Mouse (Mus musculus) megakaryocyte, adult 5-6 weeks (primary cell): ENCODE data around the gene Nudt15. TPM values are rescaled to one million over a fixed set of nuclear protein-coding genes. Genes with fewer than 3 reads are reported as not detected.

Experiments used
- ATAC-seq: 2 replicates; pipeline ENCODE4 v1.8.0; 2016; ENCODE audit warnings: mild to moderate bottlenecking, inconsistent platforms; ENCODE audit not compliant: poor library complexity, severe bottlenecking
- total RNA-seq, 2 experiments: library from RNA; stranded (forward) in 1 of 2; stranded (reverse) in 1 of 2; fragments of 153-499, 151-499 nt in 1 of 2; fragments of 221-1000, 200-1000 nt in 1 of 2; gene quantifications; 2 replicates each; pipeline versions ENCODE4 v1.2.3 to v1.2.4; 2015 to 2017

Nudt15 gene
- total RNA-seq, 2 experiments from 2014 or later, result 3.2 to 4.6 TPM

DNA sequence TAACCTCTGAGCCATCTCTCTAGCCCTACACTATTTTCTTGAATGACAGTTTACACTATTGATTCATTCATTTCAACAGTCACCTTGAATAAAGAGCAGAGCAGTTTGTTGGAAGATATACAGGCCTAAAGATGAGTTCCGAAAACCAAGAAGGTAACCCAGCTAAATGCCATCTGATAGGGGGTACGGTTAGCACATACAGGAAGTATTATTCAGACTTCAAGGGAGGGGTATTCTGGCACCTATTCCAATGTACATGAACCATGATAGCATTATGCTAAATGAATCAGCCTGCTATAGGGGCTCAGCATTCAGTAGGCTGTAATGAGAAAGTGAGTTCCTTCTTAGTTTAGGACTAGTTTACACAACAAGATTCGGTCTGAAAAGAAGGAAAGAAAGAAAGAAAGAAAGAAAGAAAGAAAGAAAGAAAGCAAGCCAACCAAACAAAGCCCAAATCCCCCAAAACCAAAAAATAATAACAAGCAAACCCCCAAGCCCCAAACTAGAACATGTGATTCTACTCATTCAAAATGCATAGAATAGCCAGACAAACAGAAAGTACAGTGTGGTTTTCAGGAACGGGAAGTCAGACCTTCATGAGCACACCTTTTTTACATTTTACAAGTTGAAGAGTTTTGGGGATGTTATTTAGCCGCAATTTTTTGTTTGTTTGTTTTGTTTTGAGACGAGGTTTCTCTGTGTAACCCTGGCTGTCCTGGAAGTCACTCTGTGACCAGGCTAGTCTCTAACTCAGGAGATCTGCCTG is 39.2 kb downstream of the Nudt15 start:
- ATAC-seq, result no peak

GRCm38 (mm10) chr14:73507702-73508376 is 40.2 kb downstream of the Nudt15 start:
- no peak for ATAC-seq

DNA sequence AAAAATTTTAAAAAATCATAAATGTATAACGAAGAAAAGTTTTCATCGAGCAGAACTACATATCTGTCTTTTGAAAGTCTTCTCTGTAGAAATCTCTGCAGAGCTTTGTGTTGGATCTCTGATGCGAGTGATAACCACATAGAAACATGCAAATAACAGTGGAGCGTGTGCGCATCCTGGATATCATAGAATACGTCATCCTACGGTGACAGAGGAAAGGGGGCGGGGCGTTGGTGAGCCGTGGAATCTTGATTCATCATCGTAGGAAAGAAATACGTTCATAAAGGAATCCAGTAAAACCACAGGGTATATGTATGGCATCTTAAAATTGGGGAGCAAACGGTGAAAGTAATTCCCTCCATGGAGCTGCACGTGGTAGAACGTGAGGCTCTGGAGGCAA is 40.8 kb downstream of the Nudt15 start:
- no peak for ATAC-seq

GRCm38 (mm10) chr14:73506283-73506682 is 41.8 kb downstream of the Nudt15 start:
- no peak for ATAC-seq

DNA sequence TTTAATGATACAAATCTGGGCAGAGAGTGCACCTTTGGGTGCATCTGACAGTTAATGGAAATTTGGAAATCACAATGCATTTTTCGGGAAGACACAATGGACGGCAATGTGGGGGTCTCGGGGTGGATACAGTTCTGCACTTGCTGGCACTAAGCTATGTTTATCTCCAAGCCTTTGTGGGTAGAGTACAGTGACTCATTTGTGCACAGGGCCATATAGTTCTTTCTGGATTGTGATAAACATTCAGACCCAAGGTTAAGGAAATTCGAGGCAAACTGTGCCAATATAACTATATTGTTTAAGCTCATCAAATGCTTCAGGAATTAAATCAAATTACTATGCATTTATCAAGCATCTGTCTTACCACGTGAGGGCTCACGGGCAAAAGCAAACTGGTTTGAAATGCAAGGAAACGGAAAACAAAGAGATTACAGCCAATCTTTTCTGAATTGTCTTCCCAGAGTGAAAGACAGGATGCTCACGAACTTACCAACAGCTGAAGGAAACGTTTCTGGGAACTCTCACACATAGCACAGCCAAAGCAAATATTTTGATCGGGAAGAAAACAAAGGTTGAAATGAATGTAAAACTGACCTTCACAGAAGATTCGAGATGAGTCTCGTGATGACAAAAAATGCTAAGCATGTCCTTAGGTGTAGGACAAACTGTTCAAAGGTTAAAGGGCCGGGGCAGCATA is 44.7 kb downstream of the Nudt15 start:
- ATAC-seq, result no peak

- ATAC-seq, result no peak
Observed at GRCm38 (mm10) chr14:73502591-73503184, 45.4 kb downstream of the Nudt15 start.

DNA sequence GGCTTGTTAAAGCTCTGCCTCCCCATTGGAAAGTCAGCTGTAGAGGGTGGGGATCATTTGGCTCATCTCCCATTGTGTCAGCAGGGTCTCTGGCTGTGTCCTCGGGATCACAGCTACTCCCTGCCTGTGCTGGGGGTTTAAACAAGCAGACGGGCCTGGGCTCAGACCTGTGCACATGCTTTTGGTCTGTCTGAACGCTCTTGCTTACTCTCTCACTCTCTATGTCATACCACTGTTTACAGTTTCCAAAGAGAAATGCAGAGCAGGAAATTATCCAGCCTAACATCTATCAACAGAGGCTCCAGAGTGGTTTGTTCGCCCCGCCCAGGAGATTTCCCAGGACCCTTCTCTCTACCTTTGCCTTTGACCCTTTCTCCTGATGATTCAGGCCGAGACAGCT is 46.3 kb downstream of the Nudt15 start:
- no peak for ATAC-seq

DNA sequence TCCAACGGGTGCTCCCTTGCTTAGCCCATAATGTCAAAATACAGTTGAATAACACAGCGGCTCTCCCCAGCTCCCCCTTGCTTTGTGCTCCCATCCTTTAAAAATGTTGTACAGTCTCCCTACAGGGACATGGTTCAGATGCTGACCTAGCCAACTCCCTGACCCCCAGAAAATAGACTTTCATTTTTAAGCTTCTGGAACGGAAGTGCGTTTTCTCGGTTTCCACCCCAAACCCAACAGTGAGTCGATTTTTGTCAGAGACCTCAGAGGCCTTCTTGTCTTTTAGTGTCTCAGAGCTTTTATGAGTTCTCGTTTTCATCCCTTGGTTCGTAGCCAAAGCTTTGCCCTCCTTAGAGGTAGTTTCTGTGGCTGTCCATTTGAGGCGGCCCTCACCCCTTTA is 46.8 kb downstream of the Nudt15 start:
- no peak for ATAC-seq

- no peak for ATAC-seq
Observed at GRCm38 (mm10) chr14:73495753-73496152, 52.3 kb downstream of the Nudt15 start.

GRCm38 (mm10) chr14:73494122-73494521 is 53.9 kb downstream of the Nudt15 start:
- no peak for ATAC-seq

DNA sequence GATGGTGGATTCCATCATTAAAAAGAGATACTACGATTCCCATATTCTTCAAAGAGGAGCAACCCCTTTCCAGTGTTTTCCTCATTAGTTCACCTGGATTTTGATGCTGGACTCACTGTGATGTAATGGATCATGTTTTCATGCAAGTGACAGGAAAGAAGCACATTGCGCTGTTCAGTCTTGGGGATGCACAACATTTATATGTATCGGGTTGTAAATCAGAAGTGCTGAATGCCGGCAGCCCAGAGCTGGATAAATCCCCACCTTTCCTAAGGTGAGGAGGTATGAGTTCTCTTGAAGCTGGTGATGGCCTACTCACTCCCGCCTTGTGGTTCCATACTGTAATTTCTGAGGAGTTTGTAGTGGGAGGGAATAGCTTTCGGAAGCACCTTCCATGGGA is 54.7 kb downstream of the Nudt15 start:
- no peak for ATAC-seq

GRCm38 (mm10) chr14:73486641-73487040 is 61.4 kb downstream of the Nudt15 start:
- no peak for ATAC-seq

DNA sequence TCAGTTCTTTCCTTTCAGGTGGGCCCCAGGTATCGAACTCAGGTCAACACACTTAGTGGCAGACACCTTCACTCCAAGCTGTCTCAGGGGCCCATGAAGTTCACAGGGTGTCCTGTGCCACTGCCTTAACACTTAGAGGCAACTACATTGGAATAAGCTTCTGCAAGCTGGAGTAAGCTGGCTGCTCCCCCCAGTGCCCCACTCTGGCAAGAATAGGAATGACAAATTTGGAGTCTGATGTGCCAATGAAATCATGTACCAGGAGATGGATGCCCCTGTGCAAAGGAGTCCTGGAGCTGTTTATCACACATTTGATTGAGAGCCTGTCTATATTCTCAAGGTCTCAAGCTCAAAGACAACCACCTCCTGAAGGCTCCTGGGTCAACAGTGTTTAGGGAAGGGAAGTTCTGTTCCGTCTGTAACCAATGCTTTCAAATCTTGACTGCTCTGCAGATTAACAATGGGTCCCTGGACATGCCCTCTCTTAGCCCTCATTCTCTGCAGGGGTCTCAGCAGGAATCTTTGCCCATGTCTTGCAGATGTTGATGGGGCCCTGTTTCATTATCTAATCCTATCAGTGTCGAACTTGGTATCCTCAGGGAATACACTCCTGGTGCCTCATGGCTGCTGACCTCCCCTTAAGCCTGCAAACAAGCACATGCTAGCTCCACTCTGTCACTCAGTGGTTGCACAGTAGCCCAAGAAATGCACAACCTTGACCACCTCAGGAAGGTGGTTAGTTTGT is 63.5 kb downstream of the Nudt15 start:
- ATAC-seq, result no peak

DNA sequence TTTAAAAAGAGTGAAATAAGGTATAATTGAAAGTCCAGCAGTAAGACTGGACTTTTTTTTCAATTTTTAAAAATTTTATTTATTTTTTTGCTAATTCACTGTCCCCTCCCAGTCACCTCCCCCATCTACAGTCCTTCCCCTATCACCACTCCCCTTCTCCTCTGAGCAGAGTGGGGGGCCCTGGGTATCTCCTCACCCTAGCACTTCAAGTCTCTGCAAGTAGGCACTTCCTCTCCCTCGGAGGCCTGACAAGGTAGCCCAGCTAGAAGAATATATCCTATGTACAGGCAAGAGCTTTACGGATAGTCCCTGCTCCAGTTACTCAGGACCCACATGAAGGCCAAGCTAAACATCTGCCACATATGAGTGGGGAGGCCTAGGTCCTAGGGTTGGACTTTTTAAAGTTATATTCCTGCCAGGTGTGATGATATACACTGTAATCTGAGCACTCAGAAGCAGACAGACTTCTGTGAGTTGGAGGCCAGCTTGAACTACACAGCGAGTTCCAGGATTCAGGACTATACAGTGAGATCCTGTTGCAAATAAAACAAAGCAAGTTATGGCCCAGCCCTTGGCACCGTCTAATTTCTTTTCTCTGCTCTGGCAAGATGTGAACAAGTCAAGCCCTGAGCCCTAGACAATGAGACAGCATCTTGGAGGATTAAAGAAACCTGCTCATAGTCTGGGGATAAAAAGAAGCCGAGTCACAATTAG is 64.4 kb downstream of the Nudt15 start:
- ATAC-seq, result no peak

DNA sequence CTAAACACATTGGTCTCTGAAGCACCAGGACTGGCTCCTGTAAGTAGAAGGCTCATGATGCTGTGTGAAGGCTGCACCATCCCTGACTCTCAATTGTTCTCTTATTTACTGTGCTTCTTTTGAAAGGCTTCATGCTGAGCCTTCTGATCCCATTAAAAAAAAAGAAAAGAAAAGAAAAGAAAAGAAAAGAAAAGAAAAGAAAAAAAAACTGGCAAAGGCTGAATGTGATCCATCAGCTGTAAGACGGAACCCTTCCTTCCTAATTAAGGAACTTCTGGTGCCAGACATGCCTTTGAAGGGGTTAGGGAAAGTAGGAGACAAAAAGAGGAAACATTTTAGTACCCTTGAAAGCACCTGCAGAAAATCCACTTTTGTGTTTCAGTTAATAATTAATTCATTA is 68.3 kb downstream of the Nudt15 start:
- no peak for ATAC-seq

DNA sequence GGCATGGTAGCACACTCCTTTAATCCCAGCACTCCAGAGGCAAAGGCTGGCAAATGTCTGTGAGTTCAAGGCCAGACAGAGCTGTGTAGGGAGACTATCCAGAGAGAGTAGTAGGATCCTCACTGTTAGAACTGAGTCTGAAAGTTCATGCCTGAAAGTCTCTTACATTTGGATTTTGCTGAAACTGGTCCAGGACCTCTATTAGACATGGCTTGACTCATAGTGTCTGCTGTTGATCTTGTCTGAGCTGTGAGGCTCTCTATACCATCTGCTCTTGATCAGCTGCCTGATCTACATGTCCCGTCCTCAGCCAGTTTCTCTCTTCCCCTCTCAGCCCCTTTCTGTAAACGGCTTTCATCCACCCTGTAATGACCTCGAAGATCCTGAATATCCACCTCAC is 69.7 kb downstream of the Nudt15 start:
- ATAC-seq, result no peak

DNA sequence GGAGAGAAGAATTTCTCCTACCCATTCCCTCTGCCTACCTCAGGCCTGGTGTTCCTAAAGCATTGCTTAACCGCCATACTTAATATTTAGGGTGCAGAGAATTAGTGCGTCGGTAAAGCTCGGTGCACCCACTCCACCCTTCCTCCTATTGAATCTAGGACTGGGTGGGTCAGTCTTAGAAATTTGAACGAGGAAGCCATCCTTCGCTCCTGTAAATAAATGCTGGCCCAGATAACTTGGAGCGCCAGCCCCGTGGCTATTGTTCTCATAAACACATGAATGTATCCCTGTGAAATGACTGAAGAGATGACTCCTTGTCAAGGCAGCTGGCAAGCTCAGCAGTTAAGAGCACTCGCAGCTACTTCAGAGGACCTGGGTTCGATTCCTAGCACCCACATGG is 71.0 kb downstream of the Nudt15 start:
- no peak for ATAC-seq

DNA sequence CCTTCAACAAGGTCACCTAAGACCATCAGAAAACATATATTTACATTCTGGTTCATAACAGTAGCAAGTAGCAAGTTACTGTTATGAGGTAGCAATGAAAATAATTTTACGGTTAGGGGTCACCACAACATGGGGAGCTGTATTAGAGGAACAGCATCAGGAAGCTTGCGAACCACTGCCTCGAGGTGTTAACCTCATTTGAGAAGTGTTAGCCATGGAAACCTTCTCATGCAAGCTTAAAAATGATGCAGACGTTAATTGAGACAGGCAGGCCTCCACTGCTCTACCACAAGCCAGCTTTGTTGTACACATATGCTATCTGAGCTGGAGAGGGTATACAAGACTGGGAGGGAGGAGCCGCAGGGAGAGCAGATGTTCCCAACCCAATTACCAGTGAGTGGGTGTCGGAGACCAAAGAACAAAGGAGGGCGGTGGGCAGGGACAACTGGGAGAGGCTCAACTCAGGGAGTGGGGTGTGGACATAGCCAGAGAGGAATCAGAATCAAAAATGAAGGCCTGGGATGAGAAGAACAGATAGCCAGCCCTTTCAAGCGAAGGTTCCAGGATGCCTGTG is 71.6 kb downstream of the Nudt15 start:
- ATAC-seq, result peak; percentile 49

GRCm38 (mm10) chr14:73475506-73475905 is 72.5 kb downstream of the Nudt15 start:
- ATAC-seq, result no peak

- ATAC-seq, result peak; percentile 84
Observed at GRCm38 (mm10) chr14:73474636-73475093, 73.4 kb downstream of the Nudt15 start.
